Mouse (Mus musculus): ENCODE results near the gene Ppp1r18. TPM values are rescaled to one million over a fixed set of nuclear protein-coding genes. Genes with fewer than 3 reads are reported as not detected.

Ppp1r18 gene
- polyA plus RNA-seq, 1 experiment from 2014 or later, result 18.8 TPM

DNA sequence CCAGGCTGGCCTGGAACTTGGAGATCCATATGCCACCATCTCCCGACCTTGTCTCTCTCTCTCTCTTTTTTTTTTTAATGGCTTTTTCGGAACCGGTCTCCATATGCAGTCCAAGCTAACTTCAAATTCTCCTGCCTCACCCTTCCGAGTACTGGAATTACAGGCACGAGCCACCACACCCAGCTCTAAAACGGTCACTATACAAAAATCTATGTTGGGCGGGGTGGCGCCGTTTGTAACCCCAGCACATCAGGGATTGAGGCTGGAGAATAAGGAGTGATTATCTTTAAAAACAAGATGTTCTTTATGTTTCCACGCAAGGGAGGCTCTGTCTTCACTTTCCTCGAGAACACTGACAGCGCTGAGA, 4.6 kb upstream of the Ppp1r18 start:
- WGBS, result 4% methylated on average over 12 of the region's 12 CpGs
- Histone ChIP-seq H3K4me3 (ENCODE audit: low read depth, low read length) (peak overlapping the region; percentile 72), H3K9ac (replicated peaks; ENCODE audit: low read depth, low read length) (peak overlapping the region; percentile 52), H3K4me2 (replicated peaks; ENCODE audit: low read depth, low read length) (peak overlapping the region; percentile 63), H3K9me3 (ENCODE audit: control insufficient read depth, low read depth, low read length) (no peaks in the 10 kb centered on the region), H3K36me3 (ENCODE audit: control insufficient read depth, insufficient read depth, low read length) (peaks cover 12% of the 10 kb centered on the region), H3K27me3 (ENCODE audit: control insufficient read depth, insufficient read depth, low read length) (no peaks in the 10 kb centered on the region), H3K4me1 (ENCODE audit: control insufficient read depth, insufficient read depth, low read length) (peaks cover 11% of the 10 kb centered on the region; the same call in 1 of the 2 replicates), H3K27ac (ENCODE audit: low read length) (peak overlapping the region; percentile 94)
- ATAC-seq (ENCODE audit: insufficient number of reproducible peaks, insufficient read depth, low FRiP score, low read depth), result no peak

DNA sequence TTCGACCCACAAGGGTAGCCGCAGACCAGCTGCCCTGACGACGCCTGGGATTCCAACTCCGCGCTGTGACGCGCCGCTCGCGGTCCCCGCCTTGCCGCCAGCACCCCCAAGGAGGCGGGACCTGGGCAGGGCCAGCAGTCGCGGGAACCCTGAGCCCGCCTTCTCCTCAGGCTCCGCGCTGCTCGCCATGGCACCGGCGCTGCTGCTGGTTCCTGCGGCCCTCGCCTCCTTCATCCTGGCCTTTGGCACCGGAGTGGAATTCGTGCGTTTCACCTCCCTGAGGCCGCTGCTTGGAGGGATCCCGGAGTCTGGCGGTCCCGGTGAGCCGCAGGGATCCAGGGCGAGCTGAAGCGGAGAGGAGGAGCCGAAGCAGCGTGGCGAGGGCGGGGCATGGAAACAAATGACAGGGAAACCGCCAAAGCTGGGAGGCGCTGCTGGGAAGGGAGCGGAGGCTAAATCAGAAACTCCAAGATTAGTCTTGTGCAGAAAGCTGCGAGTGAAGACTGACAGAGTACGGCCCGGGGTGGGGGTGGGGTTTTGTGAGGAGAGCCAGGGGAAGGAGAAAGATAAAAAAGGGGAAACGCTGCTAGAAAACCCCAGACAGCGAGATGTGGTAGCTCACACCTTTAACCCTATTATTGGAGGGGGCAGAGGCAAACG, 4.1 kb upstream of the Ppp1r18 start, which contains the start of gene Nrm:
Gene Nrm, plus strand, starts transcription at position 121 of the 660 bp plus-strand sequence.
- Histone ChIP-seq H3K4me3 (ENCODE audit: low read depth, low read length) (peak within 1 kb of the TSS; percentile 72), H3K4me2 (replicated peaks; ENCODE audit: low read depth, low read length) (peak within 1 kb of the TSS; percentile 63), H3K36me3 (ENCODE audit: control insufficient read depth, insufficient read depth, low read length) (peaks cover 12% of the 10 kb centered on the region), H3K9me3 (ENCODE audit: control insufficient read depth, low read depth, low read length) (no peaks in the 10 kb centered on the region), H3K27me3 (ENCODE audit: control insufficient read depth, insufficient read depth, low read length) (no peaks in the 10 kb centered on the region), H3K9ac (replicated peaks; ENCODE audit: low read depth, low read length) (peak within 1 kb of the TSS; percentile 52), H3K4me1 (ENCODE audit: control insufficient read depth, insufficient read depth, low read length) (peaks cover 11% of the 10 kb centered on the region; the same call in 1 of the 2 replicates), H3K27ac (ENCODE audit: low read length) (peak within 1 kb of the TSS; percentile 94)
- peak; percentile 87 for ATAC-seq (ENCODE audit: insufficient number of reproducible peaks, insufficient read depth, low FRiP score, low read depth)
- WGBS, result under 1% methylated on average over 47 of the region's 47 CpGs

DNA sequence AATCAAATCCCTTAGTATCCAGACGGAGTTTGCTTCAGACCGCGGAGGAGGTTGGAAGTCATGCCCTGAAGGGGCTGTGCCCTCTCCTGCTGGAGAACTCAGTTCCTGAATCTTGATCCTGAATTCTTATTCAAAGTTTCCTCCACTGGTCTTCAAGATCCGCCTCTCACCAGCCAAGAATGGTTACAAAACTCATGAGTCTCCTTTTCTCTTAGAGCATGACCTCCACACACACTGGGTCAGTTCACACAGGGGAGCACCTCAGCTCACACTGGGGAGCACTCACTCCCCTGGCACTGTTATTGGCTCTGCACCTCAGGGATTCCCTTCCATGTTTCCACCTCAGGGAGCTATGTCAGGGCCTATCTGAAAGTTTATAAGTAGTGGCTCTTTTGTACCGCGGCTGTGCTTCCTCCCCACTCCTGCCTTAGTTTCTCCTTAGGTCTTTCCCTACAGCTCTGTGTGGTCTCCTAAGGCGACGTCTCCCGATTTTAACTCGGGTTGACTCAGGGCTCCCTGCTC, 500 bp upstream of the Ppp1r18 start:
- H3K27ac ChIP-seq (ENCODE audit: low read length), result peak overlapping the region; percentile 96
- peak overlapping the region; percentile 74; the same call in 1 of the 2 replicates for H3K9ac ChIP-seq (replicated peaks; ENCODE audit: low read depth, low read length)
- peak overlapping the region; percentile 63 for H3K4me3 ChIP-seq (ENCODE audit: low read depth, low read length)
- 24% methylated on average over 10 of the region's 10 CpGs for WGBS
- peaks cover 34% of the 10 kb centered on the region; the same call in 1 of the 2 replicates for H3K4me1 ChIP-seq (ENCODE audit: control insufficient read depth, insufficient read depth, low read length)
- H3K4me2 ChIP-seq (replicated peaks; ENCODE audit: low read depth, low read length), result peak overlapping the region; percentile 92
- H3K27me3 ChIP-seq (ENCODE audit: control insufficient read depth, insufficient read depth, low read length), result no peaks in the 10 kb centered on the region
- H3K9me3 ChIP-seq (ENCODE audit: control insufficient read depth, low read depth, low read length), result no peaks in the 10 kb centered on the region
- H3K36me3 ChIP-seq (ENCODE audit: control insufficient read depth, insufficient read depth, low read length), result no peaks in the 10 kb centered on the region
- no peak for ATAC-seq (ENCODE audit: insufficient number of reproducible peaks, insufficient read depth, low FRiP score, low read depth)

DNA sequence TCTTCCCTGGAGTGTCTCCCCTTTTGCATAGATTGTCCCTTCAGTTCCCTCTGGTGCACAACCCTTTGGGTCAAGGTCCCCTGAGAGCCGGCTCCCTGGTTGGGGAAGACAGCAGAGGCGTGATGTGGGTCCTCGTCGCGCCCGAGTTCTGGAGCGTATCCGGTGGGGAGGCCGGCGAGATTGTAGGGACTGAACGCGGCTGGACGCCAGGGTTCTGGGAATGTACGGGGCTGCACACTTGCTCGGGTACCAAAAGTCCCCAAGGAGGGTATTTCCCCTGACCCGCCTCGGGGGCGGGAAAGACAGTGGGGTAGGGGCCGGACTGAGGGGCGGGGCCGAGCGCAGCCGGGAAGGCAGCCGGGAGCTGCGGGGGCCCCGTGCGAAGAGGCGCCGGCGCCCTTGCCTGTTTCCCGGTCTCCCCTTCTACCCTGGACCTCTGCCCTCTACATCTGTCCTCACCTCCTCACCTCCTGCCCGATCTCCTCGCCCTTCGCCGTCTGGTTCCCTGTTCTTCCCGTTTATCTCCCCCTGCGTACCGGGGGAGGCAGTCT, 963 bp downstream of the Ppp1r18 start:
- Histone ChIP-seq H3K27me3 (ENCODE audit: control insufficient read depth, insufficient read depth, low read length) (no peaks in the 10 kb centered on the region), H3K36me3 (ENCODE audit: control insufficient read depth, insufficient read depth, low read length) (no peaks in the 10 kb centered on the region), H3K4me2 (replicated peaks; ENCODE audit: low read depth, low read length) (peak overlapping the region; percentile 92), H3K9ac (replicated peaks; ENCODE audit: low read depth, low read length) (peak overlapping the region; percentile 74), H3K27ac (ENCODE audit: low read length) (peak overlapping the region; percentile 96), H3K4me3 (ENCODE audit: low read depth, low read length) (peak overlapping the region; percentile 63), H3K4me1 (ENCODE audit: control insufficient read depth, insufficient read depth, low read length) (peaks cover 37% of the 10 kb centered on the region; the same call in 1 of the 2 replicates), H3K9me3 (ENCODE audit: control insufficient read depth, low read depth, low read length) (no peaks in the 10 kb centered on the region)
- WGBS, result 0% methylated on average over 36 of the region's 38 CpGs
- ATAC-seq (ENCODE audit: insufficient number of reproducible peaks, insufficient read depth, low FRiP score, low read depth), result peak; percentile 48; the same call in 1 of the 2 replicates

DNA sequence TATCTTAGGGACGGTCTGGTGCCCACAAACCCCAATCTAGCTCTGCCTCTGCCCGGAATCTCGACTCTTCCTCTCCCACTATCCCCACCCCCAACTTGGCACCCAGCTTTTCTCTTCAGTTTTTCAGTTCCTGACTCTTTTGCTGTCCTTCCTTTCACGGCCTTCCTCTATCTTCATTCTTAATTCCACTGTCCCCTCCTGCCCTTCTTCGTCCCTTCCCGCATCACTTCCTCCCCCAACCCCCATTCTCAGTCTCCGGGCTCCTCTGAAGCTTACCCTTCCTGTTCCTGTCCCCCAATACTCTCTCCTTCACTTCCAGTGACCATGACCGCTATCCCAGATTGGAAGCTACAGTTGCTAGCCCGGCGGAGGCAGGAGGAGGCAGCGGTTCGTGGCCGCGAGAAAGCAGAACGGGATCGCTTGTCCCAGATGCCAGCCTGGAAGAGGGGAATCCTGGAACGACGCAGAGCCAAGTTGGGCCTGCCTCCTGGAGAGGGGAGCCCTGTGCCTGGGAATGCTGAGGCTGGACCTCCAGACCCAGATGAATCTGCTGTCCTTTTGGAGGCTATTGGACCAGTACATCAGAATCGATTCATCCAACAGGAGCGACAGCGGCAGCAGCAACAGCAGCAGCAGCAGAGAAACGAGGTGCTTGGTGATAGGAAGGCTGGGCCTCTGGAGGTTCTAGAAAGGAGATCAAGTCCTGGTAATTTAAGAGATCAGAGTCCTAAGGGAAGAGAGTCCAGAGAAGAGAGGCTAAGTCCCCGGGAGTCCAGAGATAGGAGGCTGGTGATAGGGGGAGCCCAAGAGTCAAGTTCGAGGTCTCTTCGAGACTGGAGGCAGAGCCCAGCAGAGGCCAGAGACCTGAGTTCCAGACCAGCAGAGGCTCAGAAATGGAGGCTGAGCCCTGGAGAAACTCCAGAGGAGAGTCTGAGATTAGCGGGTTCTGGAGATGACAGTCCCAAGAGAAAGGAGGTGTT, 1.8 kb downstream of the Ppp1r18 start:
- Histone ChIP-seq H3K4me1 (ENCODE audit: control insufficient read depth, insufficient read depth, low read length) (peaks cover 38% of the 10 kb centered on the region; the same call in 1 of the 2 replicates), H3K9ac (replicated peaks; ENCODE audit: low read depth, low read length) (peak overlapping the region; percentile 74), H3K27me3 (ENCODE audit: control insufficient read depth, insufficient read depth, low read length) (no peaks in the 10 kb centered on the region), H3K4me3 (ENCODE audit: low read depth, low read length) (peak overlapping the region; percentile 63), H3K27ac (ENCODE audit: low read length) (peak overlapping the region; percentile 96), H3K9me3 (ENCODE audit: control insufficient read depth, low read depth, low read length) (no peaks in the 10 kb centered on the region), H3K4me2 (replicated peaks; ENCODE audit: low read depth, low read length) (peak overlapping the region; percentile 92), H3K36me3 (ENCODE audit: control insufficient read depth, insufficient read depth, low read length) (no peaks in the 10 kb centered on the region)
- no peak for ATAC-seq (ENCODE audit: insufficient number of reproducible peaks, insufficient read depth, low FRiP score, low read depth)
- WGBS, result 9% methylated on average over 26 of the region's 26 CpGs

GRCm38 (mm10) chr17:35868165-35868820, 2.9 kb downstream of the Ppp1r18 start:
- ATAC-seq (ENCODE audit: insufficient number of reproducible peaks, insufficient read depth, low FRiP score, low read depth), result no peak

GRCm38 (mm10) chr17:35868961-35869345, 3.6 kb downstream of the Ppp1r18 start:
- no peak for ATAC-seq (ENCODE audit: insufficient number of reproducible peaks, insufficient read depth, low FRiP score, low read depth)
- Histone ChIP-seq H3K27me3 (ENCODE audit: control insufficient read depth, insufficient read depth, low read length) (no peaks in the 10 kb centered on the region), H3K27ac (ENCODE audit: low read length) (peak overlapping the region; percentile 85), H3K9ac (replicated peaks; ENCODE audit: low read depth, low read length) (peak overlapping the region; percentile 74), H3K4me3 (ENCODE audit: low read depth, low read length) (peak overlapping the region; percentile 63), H3K4me1 (ENCODE audit: control insufficient read depth, insufficient read depth, low read length) (peaks cover 43% of the 10 kb centered on the region; the same call in 1 of the 2 replicates), H3K36me3 (ENCODE audit: control insufficient read depth, insufficient read depth, low read length) (no peaks in the 10 kb centered on the region), H3K9me3 (ENCODE audit: control insufficient read depth, low read depth, low read length) (no peaks in the 10 kb centered on the region), H3K4me2 (replicated peaks; ENCODE audit: low read depth, low read length) (peak overlapping the region; percentile 92)
- 4% methylated on average over 7 of the region's 7 CpGs for WGBS

More at GRCm38 (mm10) chr17:35868165-35868820, 2.9 kb downstream of the Ppp1r18 start:
- peak overlapping the region; percentile 74 for H3K9ac ChIP-seq (replicated peaks; ENCODE audit: low read depth, low read length)
- peaks cover 43% of the 10 kb centered on the region; the same call in 1 of the 2 replicates for H3K4me1 ChIP-seq (ENCODE audit: control insufficient read depth, insufficient read depth, low read length)
- H3K4me3 ChIP-seq (ENCODE audit: low read depth, low read length), result peak overlapping the region; percentile 63
- no peaks in the 10 kb centered on the region for H3K27me3 ChIP-seq (ENCODE audit: control insufficient read depth, insufficient read depth, low read length)
- no peaks in the 10 kb centered on the region for H3K36me3 ChIP-seq (ENCODE audit: control insufficient read depth, insufficient read depth, low read length)
- peak overlapping the region; percentile 85 for H3K27ac ChIP-seq (ENCODE audit: low read length)
- H3K4me2 ChIP-seq (replicated peaks; ENCODE audit: low read depth, low read length), result peak overlapping the region; percentile 92
- H3K9me3 ChIP-seq (ENCODE audit: control insufficient read depth, low read depth, low read length), result no peaks in the 10 kb centered on the region
- WGBS, result 22% methylated on average over 16 of the region's 17 CpGs

Data from stomach, embryonic 14.5 days (tissue).